Mouse (Mus musculus): ENCODE results near the gene Gm6020. TPM values are rescaled to one million over a fixed set of nuclear protein-coding genes. Genes with fewer than 3 reads are reported as not detected.
A peak's percentile ranks its signal among the peaks of the same experiment; 100 is the strongest.

Gm6020 gene
- polyA plus RNA-seq, 1 experiment from 2014 or later, result not detected

- Histone ChIP-seq H3K36me3 (ENCODE audit: inconsistent target) (no peaks in the 10 kb centered on the region), H3K27ac (peak overlapping the region; percentile 88), H3K4me3 (ENCODE audit: inconsistent target) (no peak overlapping the region), H3K79me2 (ENCODE audit: inconsistent target) (no peaks in the 10 kb centered on the region)
- WGBS (ENCODE audit: missing documents), result 6% methylated on average over 48 of the region's 71 CpGs
Observed at GRCm38 (mm10) chr19:61226401-61226927, 42.8 kb downstream of the Gm6020 start.

GRCm38 (mm10) chr19:61226928-61227854 lies 43.5 kb downstream of the Gm6020 start:
- Histone ChIP-seq H3K79me2 (ENCODE audit: inconsistent target) (no peaks in the 10 kb centered on the region), H3K4me3 (ENCODE audit: inconsistent target) (peak overlapping the region; percentile 69), H3K36me3 (ENCODE audit: inconsistent target) (no peaks in the 10 kb centered on the region), H3K27ac (peak overlapping the region; percentile 88)
- under 1% methylated on average over 68 of the region's 71 CpGs for WGBS (ENCODE audit: missing documents)

- Histone ChIP-seq H3K4me3 (ENCODE audit: inconsistent target) (peak within 1 kb of the TSS; percentile 69), H3K79me2 (ENCODE audit: inconsistent target) (no peaks in the 10 kb centered on the region), H3K27ac (peak within 1 kb of the TSS; percentile 88), H3K36me3 (ENCODE audit: inconsistent target) (no peaks in the 10 kb centered on the region)
- 40% methylated on average over 35 of the region's 36 CpGs for WGBS (ENCODE audit: missing documents)
Observed at GRCm38 (mm10) chr19:61227941-61228701, 44.4 kb downstream of the Gm6020 start, which contains the start of gene Csf2ra. Gene Csf2ra (minus strand): TSS chr19:61228429.

Other genes starting within 250 kb of the Gm6020 start
- gene Zfp950, start 43.0 kb upstream of the Gm6020 start, polyA plus RNA-seq (2018), result 11.0 to 17.1 TPM (median 15.2 TPM) in 3 replicates
- gene Gm7102, start 7.6 kb upstream of the Gm6020 start, polyA plus RNA-seq (2018), result not detected in 3 replicates
- 95.2 to 123 TPM (median 109 TPM) in 3 replicates for gene Csf2ra, start 44.5 kb downstream of the Gm6020 start, polyA plus RNA-seq (2018)
- gene Gm21060, start 113.2 kb downstream of the Gm6020 start, polyA plus RNA-seq (2018), result not detected in 3 replicates